Mouse (Mus musculus): Measurements from ENCODE around the gene Ltb. TPM values are rescaled to one million over a fixed set of nuclear protein-coding genes. Genes with fewer than 3 reads are reported as not detected.

Ltb gene
- polyA plus RNA-seq, 1 experiment, result not detected

GRCm38 (mm10) chr17:35189186-35189585, 5.1 kb upstream of the Ltb start:
- H3K4me3 ChIP-seq (ENCODE audit: insufficient read depth, low read length), result peak overlapping the region; percentile 13; the same call in 1 of the 2 replicates
- peaks cover 54% of the 10 kb centered on the region for H3K4me1 ChIP-seq (ENCODE audit: control insufficient read depth, insufficient read depth, low read length)
- TF ChIP-seq POLR2A (IDR thresholded peaks at IDR 0.05; ENCODE audit: borderline replicate concordance, low read depth, low read length), result no peak
- TF ChIP-seq CTCF (IDR thresholded peaks at IDR 0.05; ENCODE audit: low read depth, low read length), result no peak
- peak overlapping the region; percentile 95 for H3K27ac ChIP-seq (ENCODE audit: insufficient read depth, low read depth, low read length)

- no peak for TF ChIP-seq POLR2A (IDR thresholded peaks at IDR 0.05; ENCODE audit: borderline replicate concordance, low read depth, low read length)
- TF ChIP-seq CTCF (IDR thresholded peaks at IDR 0.05; ENCODE audit: low read depth, low read length), result no peak
- Histone ChIP-seq H3K4me3 (ENCODE audit: insufficient read depth, low read length) (0 out of 2 replicates have a peak overlapping the region, but pooled peaks have one; percentile 13), H3K27ac (ENCODE audit: insufficient read depth, low read depth, low read length) (peak overlapping the region; percentile 95), H3K4me1 (ENCODE audit: control insufficient read depth, insufficient read depth, low read length) (peaks cover 55% of the 10 kb centered on the region)
These were observed 4.1 kb upstream of the Ltb start for GRCm38 (mm10) chr17:35190096-35190495.

- TF ChIP-seq POLR2A (IDR thresholded peaks at IDR 0.05; ENCODE audit: borderline replicate concordance, low read depth, low read length), result no peak
- peak; percentile 25; the same call in 1 of the 2 replicates for TF ChIP-seq CTCF (IDR thresholded peaks at IDR 0.05; ENCODE audit: low read depth, low read length)
- H3K4me1 ChIP-seq (ENCODE audit: control insufficient read depth, insufficient read depth, low read length), result peaks cover 52% of the 10 kb centered on the region
- no peak overlapping the region for H3K27ac ChIP-seq (ENCODE audit: insufficient read depth, low read depth, low read length)
- no peak overlapping the region for H3K4me3 ChIP-seq (ENCODE audit: insufficient read depth, low read length)
These were observed 2.5 kb upstream of the Ltb start for GRCm38 (mm10) chr17:35191723-35192122.

GRCm38 (mm10) chr17:35192924-35193323, 1.3 kb upstream of the Ltb start:
- Histone ChIP-seq H3K4me1 (ENCODE audit: control insufficient read depth, insufficient read depth, low read length) (peaks cover 49% of the 10 kb centered on the region), H3K27ac (ENCODE audit: insufficient read depth, low read depth, low read length) (peak overlapping the region; percentile 40), H3K4me3 (ENCODE audit: insufficient read depth, low read length) (no peak overlapping the region)
- TF ChIP-seq POLR2A (IDR thresholded peaks at IDR 0.05; ENCODE audit: borderline replicate concordance, low read depth, low read length) (no peak), CTCF (IDR thresholded peaks at IDR 0.05; ENCODE audit: low read depth, low read length) (no peak)

GRCm38 (mm10) chr17:35194844-35195630, 798 bp downstream of the Ltb start:
- Histone ChIP-seq H3K4me1 (ENCODE audit: control insufficient read depth, insufficient read depth, low read length) (peaks cover 45% of the 10 kb centered on the region), H3K27ac (ENCODE audit: insufficient read depth, low read depth, low read length) (no peak overlapping the region), H3K4me3 (ENCODE audit: insufficient read depth, low read length) (peak overlapping the region; percentile 72)
- TF ChIP-seq POLR2A (IDR thresholded peaks at IDR 0.05; ENCODE audit: borderline replicate concordance, low read depth, low read length) (no peak), CTCF (IDR thresholded peaks at IDR 0.05; ENCODE audit: low read depth, low read length) (no peak)

- TF ChIP-seq CTCF (IDR thresholded peaks at IDR 0.05; ENCODE audit: low read depth, low read length) (peak; percentile 81), POLR2A (IDR thresholded peaks at IDR 0.05; ENCODE audit: borderline replicate concordance, low read depth, low read length) (no peak)
- peaks cover 38% of the 10 kb centered on the region for H3K4me1 ChIP-seq (ENCODE audit: control insufficient read depth, insufficient read depth, low read length)
- no peak overlapping the region for H3K27ac ChIP-seq (ENCODE audit: insufficient read depth, low read depth, low read length)
- peak overlapping the region; percentile 72 for H3K4me3 ChIP-seq (ENCODE audit: insufficient read depth, low read length)
These were observed 1.5 kb downstream of the Ltb start for GRCm38 (mm10) chr17:35195631-35196320.

- no peak for TF ChIP-seq CTCF (IDR thresholded peaks at IDR 0.05; ENCODE audit: low read depth, low read length)
- no peak for TF ChIP-seq POLR2A (IDR thresholded peaks at IDR 0.05; ENCODE audit: borderline replicate concordance, low read depth, low read length)
- H3K4me3 ChIP-seq (ENCODE audit: insufficient read depth, low read length), result peak overlapping the region; percentile 72
- H3K4me1 ChIP-seq (ENCODE audit: control insufficient read depth, insufficient read depth, low read length), result peaks cover 37% of the 10 kb centered on the region
- H3K27ac ChIP-seq (ENCODE audit: insufficient read depth, low read depth, low read length), result no peak overlapping the region
These were observed 2.0 kb downstream of the Ltb start for GRCm38 (mm10) chr17:35196321-35196641.

- TF ChIP-seq POLR2A (IDR thresholded peaks at IDR 0.05; ENCODE audit: borderline replicate concordance, low read depth, low read length) (no peak), CTCF (IDR thresholded peaks at IDR 0.05; ENCODE audit: low read depth, low read length) (no peak)
- H3K4me3 ChIP-seq (ENCODE audit: insufficient read depth, low read length), result no peak overlapping the region
- H3K4me1 ChIP-seq (ENCODE audit: control insufficient read depth, insufficient read depth, low read length), result peaks cover 32% of the 10 kb centered on the region
- no peak overlapping the region for H3K27ac ChIP-seq (ENCODE audit: insufficient read depth, low read depth, low read length)
These were observed 2.9 kb downstream of the Ltb start for GRCm38 (mm10) chr17:35197126-35197525.

GRCm38 (mm10) chr17:35198029-35198428, 3.8 kb downstream of the Ltb start:
- Histone ChIP-seq H3K4me1 (ENCODE audit: control insufficient read depth, insufficient read depth, low read length) (peaks cover 34% of the 10 kb centered on the region), H3K4me3 (ENCODE audit: insufficient read depth, low read length) (no peak overlapping the region), H3K27ac (ENCODE audit: insufficient read depth, low read depth, low read length) (no peak overlapping the region)
- TF ChIP-seq CTCF (IDR thresholded peaks at IDR 0.05; ENCODE audit: low read depth, low read length) (no peak), POLR2A (IDR thresholded peaks at IDR 0.05; ENCODE audit: borderline replicate concordance, low read depth, low read length) (no peak)

- no peak overlapping the region for H3K27ac ChIP-seq (ENCODE audit: insufficient read depth, low read depth, low read length)
- no peak overlapping the region; the same call in 1 of the 2 replicates for H3K4me3 ChIP-seq (ENCODE audit: insufficient read depth, low read length)
- TF ChIP-seq CTCF (IDR thresholded peaks at IDR 0.05; ENCODE audit: low read depth, low read length) (no peak), POLR2A (IDR thresholded peaks at IDR 0.05; ENCODE audit: borderline replicate concordance, low read depth, low read length) (no peak)
- H3K4me1 ChIP-seq (ENCODE audit: control insufficient read depth, insufficient read depth, low read length), result peaks cover 29% of the 10 kb centered on the region
These were observed 4.7 kb downstream of the Ltb start for GRCm38 (mm10) chr17:35198946-35199345.
